Mouse (Mus musculus) embryonic facial prominence, embryonic 14.5 days (tissue): ENCODE data around the gene Donson. TPM values are rescaled to one million over a fixed set of nuclear protein-coding genes. Genes with fewer than 3 reads are reported as not detected.
"Not testable (repeated sequence)": the region's sequence is repeated elsewhere in the genome, so short reads cannot be mapped to it uniquely, and the experiment has no call there.

Experiments
- ATAC-seq: fragments of 200-750 bp; cut with Nextera tagmentation; 2 replicates; pipeline ENCODE4 v1.8.0; 2017; ENCODE audit warnings: low read depth, moderate number of reproducible peaks, moderate TSS enrichment
- DNase-seq: peaks from one replicate; pipeline ENCODE4 v3.0.0-alpha.2; 2015; ENCODE audit warnings: low spot score
- H3K27ac ChIP-seq: fragments of 300-500 bp; sonication (generic); replicated peaks from 2 replicates; pipeline ENCODE4 v1.5.1; 2014; ENCODE audit warnings: low read depth, mild to moderate bottlenecking, low read length, moderate library complexity
- H3K27me3 ChIP-seq: fragments of 300-500 bp; sonication (generic); replicated peaks from 2 replicates; pipeline ENCODE4 v1.6.1; 2014; ENCODE audit warnings: low read length; ENCODE audit not compliant: control insufficient read depth, insufficient read depth
- H3K36me3 ChIP-seq: fragments of 300-500 bp; sonication (generic); 2 replicates; pipeline ENCODE4 v1.6.1; 2014; ENCODE audit warnings: low read length, mixed read lengths; ENCODE audit not compliant: control insufficient read depth, insufficient read depth
- H3K4me1 ChIP-seq: fragments of 300-500 bp; sonication (generic); 2 replicates; pipeline ENCODE4 v1.6.1; 2014; ENCODE audit warnings: antibody characterized with exemption, low read length; ENCODE audit not compliant: control insufficient read depth, insufficient read depth
- H3K4me2 ChIP-seq: fragments of 300-500 bp; sonication (generic); 2 replicates; pipeline ENCODE4 v1.6.1; 2014; ENCODE audit warnings: low read depth, mild to moderate bottlenecking, low read length, moderate library complexity, mixed read lengths
- H3K4me3 ChIP-seq: fragments of 300-500 bp; sonication (generic); 2 replicates; pipeline ENCODE4 v1.5.1; 2014; ENCODE audit warnings: low read depth, mild to moderate bottlenecking, low read length
- H3K9ac ChIP-seq: fragments of 300-500 bp; sonication (generic); 2 replicates; pipeline ENCODE4 v1.6.1; 2014; ENCODE audit warnings: low read depth, mild to moderate bottlenecking, low read length, moderate library complexity, mixed read lengths
- H3K9me3 ChIP-seq: fragments of 300-500 bp; sonication (generic); 2 replicates; pipeline ENCODE4 v1.6.1; 2016; ENCODE audit warnings: low read length; ENCODE audit not compliant: control insufficient read depth
- WGBS: fragments of 180-500 bp; shearing (Covaris S2); extraction: QIAGEN DNeasy Blood & Tissue Kit; methylation state at CpG from one replicate; pipeline ENCODE4 v1.1.7; 2014; 5-methylcytosine and 5-hydroxymethylcytosine counted together
- polyA plus RNA-seq: library from polyadenylated mRNA; unstranded; fragments of >200 nt; fragmentation: Nextera tagmentation; extraction: Ambion mirVana; gene quantifications from 2 replicates; pipeline ENCODE4 v1.2.1, GENCODE M21; 2014

Donson gene
- polyA plus RNA-seq, 1 experiment from 2014 or later, result 17.8 TPM

- WGBS, result no CpG with 5 or more reads among the region's 2 CpGs
- Histone ChIP-seq H3K36me3 (peaks cover 28% of the 10 kb centered on the region), H3K4me2 (peak overlapping the region; percentile 76; the same call in 1 of the 2 replicates)
- not testable (repeated sequence) for ATAC-seq, H3K27ac ChIP-seq, H3K4me1 ChIP-seq, DNase-seq, H3K27me3 ChIP-seq, H3K9ac ChIP-seq, H3K4me3 ChIP-seq, H3K9me3 ChIP-seq
These were observed 43.1 kb downstream of the Donson start for GRCm38 (mm10) chr16:91645420-91645819.

GRCm38 (mm10) chr16:91644901-91645300 lies 43.7 kb downstream of the Donson start:
- Histone ChIP-seq H3K4me2 (no peak overlapping the region), H3K27me3 (no peaks in the 10 kb centered on the region), H3K9me3 (no peaks in the 10 kb centered on the region), H3K4me3 (no peak overlapping the region), H3K36me3 (peaks cover 33% of the 10 kb centered on the region), H3K4me1 (peaks cover 4% of the 10 kb centered on the region), H3K27ac (no peak overlapping the region), H3K9ac (no peak overlapping the region)
- ATAC-seq (no peak), DNase-seq (no peak)
- 83% methylated on average over 2 of the region's 2 CpGs for WGBS

- no peaks in the 10 kb centered on the region for H3K4me1 ChIP-seq
- H3K36me3 ChIP-seq, result peaks cover 81% of the 10 kb centered on the region
- H3K4me3 ChIP-seq, result no peak overlapping the region
- no peak overlapping the region for H3K27ac ChIP-seq
- DNase-seq (no peak), ATAC-seq (no peak)
- WGBS, result 90% methylated on average over 8 of the region's 8 CpGs
- H3K27me3 ChIP-seq, result no peaks in the 10 kb centered on the region
- H3K4me2 ChIP-seq, result no peak overlapping the region
- no peak overlapping the region for H3K9ac ChIP-seq
- H3K9me3 ChIP-seq, result no peaks in the 10 kb centered on the region
These were observed 48.4 kb downstream of the Donson start for GRCm38 (mm10) chr16:91640171-91640570.

GRCm38 (mm10) chr16:91639636-91640035 lies 48.9 kb downstream of the Donson start:
- H3K4me3 ChIP-seq, result no peak overlapping the region
- peaks cover 85% of the 10 kb centered on the region for H3K36me3 ChIP-seq
- no peak overlapping the region for H3K4me2 ChIP-seq
- H3K27ac ChIP-seq, result no peak overlapping the region
- no peaks in the 10 kb centered on the region for H3K9me3 ChIP-seq
- H3K9ac ChIP-seq, result no peak overlapping the region
- 93% methylated on average over 2 of the region's 2 CpGs for WGBS
- H3K4me1 ChIP-seq, result no peaks in the 10 kb centered on the region
- ATAC-seq (no peak), DNase-seq (no peak)
- no peaks in the 10 kb centered on the region for H3K27me3 ChIP-seq

- Histone ChIP-seq H3K4me3 (no peak overlapping the region), H3K4me1 (no peaks in the 10 kb centered on the region), H3K36me3 (peaks cover 86% of the 10 kb centered on the region), H3K27me3 (no peaks in the 10 kb centered on the region), H3K9ac (no peak overlapping the region), H3K9me3 (no peaks in the 10 kb centered on the region), H3K27ac (no peak overlapping the region), H3K4me2 (no peak overlapping the region)
- DNase-seq (no peak), ATAC-seq (no peak)
- 93% methylated on average over 5 of the region's 5 CpGs for WGBS
These were observed 49.4 kb downstream of the Donson start for GRCm38 (mm10) chr16:91639161-91639560.

GRCm38 (mm10) chr16:91633641-91634040 lies 54.9 kb downstream of the Donson start:
- Histone ChIP-seq H3K36me3 (peaks cover 93% of the 10 kb centered on the region), H3K4me1 (no peaks in the 10 kb centered on the region), H3K27ac (no peak overlapping the region), H3K9ac (no peak overlapping the region), H3K9me3 (no peaks in the 10 kb centered on the region), H3K4me3 (no peak overlapping the region), H3K27me3 (no peaks in the 10 kb centered on the region), H3K4me2 (no peak overlapping the region)
- ATAC-seq (no peak), DNase-seq (no peak)
- WGBS, result 82% methylated on average over 12 of the region's 12 CpGs

GRCm38 (mm10) chr16:91632940-91633339 lies 55.6 kb downstream of the Donson start:
- no peak for DNase-seq
- no peak for ATAC-seq
- Histone ChIP-seq H3K9ac (no peak overlapping the region), H3K27me3 (no peaks in the 10 kb centered on the region), H3K4me1 (no peaks in the 10 kb centered on the region), H3K4me2 (no peak overlapping the region), H3K27ac (no peak overlapping the region), H3K4me3 (no peak overlapping the region), H3K9me3 (no peaks in the 10 kb centered on the region), H3K36me3 (peaks cover 93% of the 10 kb centered on the region)
- WGBS, result 93% methylated on average over 7 of the region's 7 CpGs

- ATAC-seq, result no peak
- Histone ChIP-seq H3K9ac (no peak overlapping the region), H3K27me3 (no peaks in the 10 kb centered on the region), H3K27ac (no peak overlapping the region), H3K4me2 (no peak overlapping the region), H3K4me1 (no peaks in the 10 kb centered on the region), H3K9me3 (no peaks in the 10 kb centered on the region), H3K4me3 (no peak overlapping the region), H3K36me3 (peaks cover 93% of the 10 kb centered on the region)
- WGBS, result 92% methylated on average over 5 of the region's 5 CpGs
- DNase-seq, result no peak
These were observed 56.1 kb downstream of the Donson start for GRCm38 (mm10) chr16:91632439-91632838.

GRCm38 (mm10) chr16:91630584-91630983 lies 58.0 kb downstream of the Donson start:
- Histone ChIP-seq H3K4me3 (no peak overlapping the region), H3K27ac (no peak overlapping the region), H3K27me3 (no peaks in the 10 kb centered on the region), H3K9ac (no peak overlapping the region), H3K36me3 (peaks cover 92% of the 10 kb centered on the region), H3K9me3 (no peaks in the 10 kb centered on the region), H3K4me1 (no peaks in the 10 kb centered on the region), H3K4me2 (no peak overlapping the region)
- DNase-seq, result no peak
- no peak for ATAC-seq
- WGBS, result 80% methylated on average over 1 of the region's 1 CpGs
